Mouse (Mus musculus): Measurements from ENCODE around the gene Mrpl51. TPM values are rescaled to one million over a fixed set of nuclear protein-coding genes. Genes with fewer than 3 reads are reported as not detected.

Gene Mrpl51
- polyA plus RNA-seq, 1 experiment from 2014 or later = 210 TPM

DNA sequence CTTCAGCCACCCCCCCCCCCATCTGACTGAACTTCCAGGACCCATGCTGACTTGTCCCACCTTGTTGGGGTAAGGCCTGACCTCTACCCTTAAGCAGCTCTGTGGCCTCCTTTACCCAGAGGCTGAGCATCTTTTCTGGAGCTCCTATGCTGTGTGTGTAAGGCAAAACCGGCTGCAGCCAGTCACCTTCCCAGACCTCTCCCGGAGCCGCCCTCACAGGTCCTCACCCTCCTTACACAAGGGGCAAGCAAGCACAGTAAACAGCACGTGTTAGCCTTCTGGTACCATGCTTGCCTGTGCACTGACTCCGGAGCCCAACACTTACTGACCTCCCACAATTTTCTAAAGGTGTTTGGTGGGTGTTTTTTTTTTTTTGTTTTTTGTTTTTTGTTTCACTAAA, 16.1 kb upstream of the Mrpl51 start:
- H3K9ac ChIP-seq (replicated peaks) = no peak overlapping the region
- 93% methylated on average over 5 of the region's 5 CpGs for WGBS (ENCODE audit: insufficient replicate concordance)
- no peaks in the 10 kb centered on the region for H3K9me3 ChIP-seq (ENCODE audit: low read length)
- H3K4me2 ChIP-seq (ENCODE audit: low read depth, low read length) = no peak overlapping the region
- TF ChIP-seq CTCF (IDR thresholded peaks at IDR 0.05; ENCODE audit: low read depth) = no peak
- TF ChIP-seq EP300 (IDR thresholded peaks at IDR 0.05; ENCODE audit: low read depth) = no peak
- no peak for ATAC-seq
- no peaks in the 10 kb centered on the region for H3K27me3 ChIP-seq (ENCODE audit: insufficient read depth, low read length)
- H3K36me3 ChIP-seq (replicated peaks; ENCODE audit: insufficient read depth, low read length) = peaks cover 92% of the 10 kb centered on the region
- no peak overlapping the region for H3K4me3 ChIP-seq (ENCODE audit: low read depth, low read length)
- H3K27ac ChIP-seq (ENCODE audit: low read depth) = no peak overlapping the region
- DNase-seq = no peak
- peaks cover 6% of the 10 kb centered on the region for H3K4me1 ChIP-seq (ENCODE audit: insufficient read depth)

- H3K36me3 ChIP-seq (replicated peaks; ENCODE audit: insufficient read depth, low read length) = peaks cover 94% of the 10 kb centered on the region
- ATAC-seq = no peak
- WGBS (ENCODE audit: insufficient replicate concordance) = 92% methylated on average over 7 of the region's 7 CpGs
Observed at GRCm38 (mm10) chr6:125179601-125180000, 12.0 kb upstream of the Mrpl51 start.

GRCm38 (mm10) chr6:125182133-125182532, 9.5 kb upstream of the Mrpl51 start:
- H3K9me3 ChIP-seq (ENCODE audit: low read length) = no peaks in the 10 kb centered on the region
- WGBS (ENCODE audit: insufficient replicate concordance) = 78% methylated on average over 5 of the region's 5 CpGs
- H3K4me3 ChIP-seq (ENCODE audit: low read depth, low read length) = no peak overlapping the region
- DNase-seq (no peak), ATAC-seq (no peak)
- H3K27ac ChIP-seq (ENCODE audit: low read depth) = no peak overlapping the region
- no peak for TF ChIP-seq EP300 (IDR thresholded peaks at IDR 0.05; ENCODE audit: low read depth)
- no peak for TF ChIP-seq CTCF (IDR thresholded peaks at IDR 0.05; ENCODE audit: low read depth)
- no peak overlapping the region for H3K4me2 ChIP-seq (ENCODE audit: low read depth, low read length)
- H3K36me3 ChIP-seq (replicated peaks; ENCODE audit: insufficient read depth, low read length) = peaks cover 94% of the 10 kb centered on the region
- H3K27me3 ChIP-seq (ENCODE audit: insufficient read depth, low read length) = no peaks in the 10 kb centered on the region
- no peak overlapping the region for H3K9ac ChIP-seq (replicated peaks)
- no peaks in the 10 kb centered on the region for H3K4me1 ChIP-seq (ENCODE audit: insufficient read depth)

More at GRCm38 (mm10) chr6:125179601-125180000, 12.0 kb upstream of the Mrpl51 start:
- no peaks in the 10 kb centered on the region for H3K9me3 ChIP-seq (ENCODE audit: low read length)
- H3K9ac ChIP-seq (replicated peaks) = no peak overlapping the region
- H3K4me1 ChIP-seq (ENCODE audit: insufficient read depth) = no peaks in the 10 kb centered on the region
- H3K27ac ChIP-seq (ENCODE audit: low read depth) = no peak overlapping the region
- H3K4me2 ChIP-seq (ENCODE audit: low read depth, low read length) = no peak overlapping the region
- no peaks in the 10 kb centered on the region for H3K27me3 ChIP-seq (ENCODE audit: insufficient read depth, low read length)
- TF ChIP-seq CTCF (IDR thresholded peaks at IDR 0.05; ENCODE audit: low read depth) (no peak), EP300 (IDR thresholded peaks at IDR 0.05; ENCODE audit: low read depth) (no peak)
- DNase-seq = no peak
- H3K4me3 ChIP-seq (ENCODE audit: low read depth, low read length) = no peak overlapping the region

GRCm38 (mm10) chr6:125186203-125186602, 5.4 kb upstream of the Mrpl51 start:
- TF ChIP-seq CTCF (IDR thresholded peaks at IDR 0.05; ENCODE audit: low read depth) (no peak), EP300 (IDR thresholded peaks at IDR 0.05; ENCODE audit: low read depth) (no peak)
- 96% methylated on average over 10 of the region's 10 CpGs for WGBS (ENCODE audit: insufficient replicate concordance)
- H3K36me3 ChIP-seq (replicated peaks; ENCODE audit: insufficient read depth, low read length) = peaks cover 83% of the 10 kb centered on the region

GRCm38 (mm10) chr6:125190816-125191215, 785 bp upstream of the Mrpl51 start:
- H3K27ac ChIP-seq (ENCODE audit: low read depth) = peak overlapping the region; percentile 100

More at GRCm38 (mm10) chr6:125186203-125186602, 5.4 kb upstream of the Mrpl51 start:
- H3K4me3 ChIP-seq (ENCODE audit: low read depth, low read length) = no peak overlapping the region
- no peaks in the 10 kb centered on the region; the same call in 1 of the 2 replicates for H3K4me1 ChIP-seq (ENCODE audit: insufficient read depth)
- no peak overlapping the region for H3K27ac ChIP-seq (ENCODE audit: low read depth)
- H3K9me3 ChIP-seq (ENCODE audit: low read length) = no peaks in the 10 kb centered on the region
- no peaks in the 10 kb centered on the region for H3K27me3 ChIP-seq (ENCODE audit: insufficient read depth, low read length)
- no peak overlapping the region for H3K9ac ChIP-seq (replicated peaks)
- no peak for DNase-seq
- no peak for ATAC-seq
- no peak overlapping the region for H3K4me2 ChIP-seq (ENCODE audit: low read depth, low read length)

GRCm38 (mm10) chr6:125192016-125192714, 564 bp downstream of the Mrpl51 start:
- DNase-seq (peak; percentile 95), ATAC-seq (peak; percentile 90)
- TF ChIP-seq EP300 (IDR thresholded peaks at IDR 0.05; ENCODE audit: low read depth) = peak; percentile 7; the same call in 1 of the 2 replicates
- no peak for TF ChIP-seq CTCF (IDR thresholded peaks at IDR 0.05; ENCODE audit: low read depth)
- Histone ChIP-seq H3K36me3 (replicated peaks; ENCODE audit: insufficient read depth, low read length) (peaks cover 41% of the 10 kb centered on the region), H3K4me2 (ENCODE audit: low read depth, low read length) (peak overlapping the region; percentile 90), H3K9ac (replicated peaks) (peak overlapping the region; percentile 83), H3K9me3 (ENCODE audit: low read length) (no peaks in the 10 kb centered on the region), H3K27me3 (ENCODE audit: insufficient read depth, low read length) (no peaks in the 10 kb centered on the region), H3K4me1 (ENCODE audit: insufficient read depth) (peaks cover 12% of the 10 kb centered on the region), H3K27ac (ENCODE audit: low read depth) (peak overlapping the region; percentile 100), H3K4me3 (ENCODE audit: low read depth, low read length) (peak overlapping the region; percentile 78)
- WGBS (ENCODE audit: insufficient replicate concordance) = under 1% methylated on average over 34 of the region's 34 CpGs

More at GRCm38 (mm10) chr6:125190816-125191215, 785 bp upstream of the Mrpl51 start:
- Histone ChIP-seq H3K9me3 (ENCODE audit: low read length) (no peaks in the 10 kb centered on the region), H3K27me3 (ENCODE audit: insufficient read depth, low read length) (no peaks in the 10 kb centered on the region), H3K4me3 (ENCODE audit: low read depth, low read length) (peak overlapping the region; percentile 78), H3K4me1 (ENCODE audit: insufficient read depth) (peaks cover 12% of the 10 kb centered on the region), H3K4me2 (ENCODE audit: low read depth, low read length) (peak overlapping the region; percentile 90), H3K9ac (replicated peaks) (peak overlapping the region; percentile 83), H3K36me3 (replicated peaks; ENCODE audit: insufficient read depth, low read length) (peaks cover 54% of the 10 kb centered on the region)
- ATAC-seq = no peak
- no peak for DNase-seq
- TF ChIP-seq CTCF (IDR thresholded peaks at IDR 0.05; ENCODE audit: low read depth) (no peak), EP300 (IDR thresholded peaks at IDR 0.05; ENCODE audit: low read depth) (no peak)
